Mouse (Mus musculus) MEL (cell line): ENCODE results near the gene Hist1h2bh. TPM values are rescaled to one million over a fixed set of nuclear protein-coding genes. Genes with fewer than 3 reads are reported as not detected.
"Not testable (repeated sequence)": the region's sequence is repeated elsewhere in the genome, so short reads cannot be mapped to it uniquely, and the experiment has no call there.

Experiments
- DNase-seq: peaks from one replicate; pipeline ENCODE4 v3.0.0; 2011; ENCODE audit warnings: low read depth, low spot score
- H3K27ac ChIP-seq: 2 replicates; pipeline ENCODE4 v1.5.1; 2012; ENCODE audit warnings: low read depth, mild to moderate bottlenecking, control low read depth, low read length, moderate library complexity; ENCODE audit not compliant: control insufficient read depth
- H3K27me3 ChIP-seq, 2 experiments: fragments of 150-350 bp in 1 of 2; sonication (generic) in 1 of 2; 2 replicates each; pipeline ENCODE4 v1.6.1; 2012; ENCODE audit warnings: low read length in 2 of 2, mild to moderate bottlenecking in 2 of 2, improper control_type of control experiment in 1 of 2, moderate library complexity in 1 of 2; ENCODE audit not compliant: insufficient read depth in 2 of 2, control insufficient read depth in 1 of 2
- H3K36me3 ChIP-seq, 2 experiments: 2 replicates each; pipeline ENCODE4 v1.6.1; 2012 to 2014; ENCODE audit warnings: low read length in 2 of 2, improper control_type of control experiment in 1 of 2, inconsistent platforms in 1 of 2, mild to moderate bottlenecking in 1 of 2; ENCODE audit not compliant: insufficient read depth in 2 of 2, control insufficient read depth in 1 of 2
- H3K4me1 ChIP-seq, 2 experiments: fragments of 150-350 bp in 1 of 2; sonication (generic) in 1 of 2; 2 replicates each; pipeline ENCODE4 v1.6.1; 2012; ENCODE audit warnings: low read length in 2 of 2, improper control_type of control experiment in 1 of 2, mild to moderate bottlenecking in 1 of 2; ENCODE audit not compliant: insufficient read depth in 2 of 2, control insufficient read depth in 1 of 2
- H3K4me3 ChIP-seq, 2 experiments: fragments of 150-350 bp in 1 of 2; sonication (generic) in 1 of 2; 2 replicates each; pipeline ENCODE4 v1.5.1; 2012; ENCODE audit warnings: low read depth in 2 of 2, low read length in 2 of 2, mild to moderate bottlenecking in 2 of 2, moderate library complexity in 2 of 2, control low read depth in 1 of 2, improper control_type of control experiment in 1 of 2; ENCODE audit not compliant: control insufficient read depth in 1 of 2, insufficient read depth in 1 of 2
- H3K79me2 ChIP-seq: 2 replicates; pipeline ENCODE4 v1.6.1; 2012; ENCODE audit warnings: mild to moderate bottlenecking, low read length, moderate library complexity; ENCODE audit not compliant: control insufficient read depth, poor library complexity, insufficient read depth
- H3K9ac ChIP-seq: 2 replicates; pipeline ENCODE4 v1.6.1; 2012; ENCODE audit warnings: low read depth, mild to moderate bottlenecking, control low read depth, low read length, moderate library complexity; ENCODE audit not compliant: control insufficient read depth, poor library complexity, severe bottlenecking
- H3K9me3 ChIP-seq: fragments of 150-350 bp; sonication (generic); replicated peaks from 2 replicates; pipeline ENCODE4 v1.6.1; 2012; ENCODE audit warnings: mild to moderate bottlenecking, low read length, improper control_type of control experiment, moderate library complexity; ENCODE audit not compliant: insufficient read depth
- CHD1 ChIP-seq: IDR thresholded peaks from 2 replicates; pipeline ENCODE4 v1.6.1; 2012; ENCODE audit warnings: low read depth, mild to moderate bottlenecking, inconsistent platforms, low read length, improper control_type of control experiment
- CHD2 ChIP-seq: IDR thresholded peaks from 2 replicates; pipeline ENCODE4 v1.6.1; 2011; ENCODE audit warnings: low read length, improper control_type of control experiment
- ETS1 ChIP-seq: IDR thresholded peaks from 2 replicates; pipeline ENCODE4 v1.6.1; 2012; ENCODE audit warnings: low read depth, mild to moderate bottlenecking, inconsistent platforms, low read length, improper control_type of control experiment, moderate library complexity
- GATA1 ChIP-seq: IDR thresholded peaks from 2 replicates; pipeline ENCODE4 v1.6.1; 2011; ENCODE audit warnings: low read depth, low read length, improper control_type of control experiment
- JUND ChIP-seq: IDR thresholded peaks from 2 replicates; pipeline ENCODE4 v1.6.1; 2011; ENCODE audit warnings: low read depth, mild to moderate bottlenecking, improper control_type of control experiment, low read length
- KAT2A ChIP-seq: conservative IDR thresholded peaks from 2 replicates; pipeline ENCODE4 v1.6.1; 2012; ENCODE audit warnings: low read depth, low read length, improper control_type of control experiment, inconsistent platforms
- MAX ChIP-seq: IDR thresholded peaks from 2 replicates; pipeline ENCODE4 v1.6.1; 2011; ENCODE audit warnings: low read length, improper control_type of control experiment
- POLR2A ChIP-seq, 2 experiments: IDR thresholded peaks; 2 replicates each; pipeline ENCODE4 v1.6.1; 2011 to 2012; ENCODE audit warnings: low read length in 2 of 2, mild to moderate bottlenecking in 2 of 2, control low read depth in 1 of 2, improper control_type of control experiment in 1 of 2, low read depth in 1 of 2, moderate library complexity in 1 of 2; ENCODE audit not compliant: control insufficient read depth in 1 of 2, insufficient read depth in 1 of 2, poor library complexity in 1 of 2
- POLR2AphosphoS5 ChIP-seq: IDR thresholded peaks from 2 replicates; pipeline ENCODE4 v1.6.1; 2012; ENCODE audit warnings: low read depth, borderline replicate concordance, mild to moderate bottlenecking, inconsistent platforms, low read length, moderate library complexity, mixed read lengths
- RAD21 ChIP-seq: IDR thresholded peaks from 2 replicates; pipeline ENCODE4 v1.6.1; 2011; ENCODE audit warnings: mild to moderate bottlenecking, low read depth, low read length, improper control_type of control experiment
- RCOR1 ChIP-seq: IDR thresholded peaks from 2 replicates; pipeline ENCODE4 v1.6.1; 2012; ENCODE audit warnings: low read depth, mild to moderate bottlenecking, inconsistent platforms, low read length, improper control_type of control experiment
- SIN3A ChIP-seq: IDR thresholded peaks from 2 replicates; pipeline ENCODE4 v1.6.1; 2012; ENCODE audit warnings: low read length, improper control_type of control experiment, inconsistent platforms
- SMC3 ChIP-seq: IDR thresholded peaks from 2 replicates; pipeline ENCODE4 v1.6.1; 2011; ENCODE audit warnings: low read depth, low read length, improper control_type of control experiment
- TAL1 ChIP-seq: IDR thresholded peaks from 2 replicates; pipeline ENCODE4 v1.6.1; 2012; ENCODE audit warnings: mild to moderate bottlenecking, inconsistent platforms, low read length, moderate library complexity, mixed read lengths
- TBP ChIP-seq: IDR thresholded peaks from 2 replicates; pipeline ENCODE4 v1.8.0; 2011; ENCODE audit warnings: low read depth, low read length, improper control_type of control experiment
- TCF12 ChIP-seq: IDR thresholded peaks from 2 replicates; pipeline ENCODE4 v1.6.1; 2014; ENCODE audit warnings: low read depth, mild to moderate bottlenecking, inconsistent platforms, low read length, improper control_type of control experiment, moderate library complexity
- UBTF ChIP-seq: IDR thresholded peaks from 2 replicates; pipeline ENCODE4 v1.6.1; 2012; ENCODE audit warnings: low read depth, mild to moderate bottlenecking, inconsistent platforms, low read length, improper control_type of control experiment, moderate library complexity, borderline replicate concordance; ENCODE audit not compliant: insufficient read depth
- USF1 ChIP-seq: IDR thresholded peaks from 2 replicates; pipeline ENCODE4 v1.6.1; 2014; ENCODE audit warnings: low read depth, mild to moderate bottlenecking, inconsistent platforms, low read length, improper control_type of control experiment, moderate library complexity
- ZKSCAN1 ChIP-seq: IDR thresholded peaks from 2 replicates; pipeline ENCODE4 v1.6.1; 2012; ENCODE audit warnings: low read depth, mild to moderate bottlenecking, inconsistent platforms, low read length, improper control_type of control experiment, moderate library complexity
- ZMIZ1 ChIP-seq: IDR thresholded peaks from 2 replicates; pipeline ENCODE4 v1.6.1; 2012; ENCODE audit warnings: low read depth, mild to moderate bottlenecking, inconsistent platforms, low read length, improper control_type of control experiment, moderate library complexity
- polyA plus RNA-seq, 2 experiments: library from polyadenylated mRNA; stranded (reverse) in 1 of 2; unstranded in 1 of 2; fragments of >175 nt in 1 of 2; fragments of >200 nt in 1 of 2; gene quantifications; 2 replicates each; pipeline versions ENCODE4 v1.2.1 to v1.2.4; 2012; ENCODE audit warnings: low replicate concordance in 2 of 2, low read depth in 1 of 2; ENCODE audit not compliant: insufficient read length in 2 of 2, insufficient read depth in 1 of 2, missing spikeins in 1 of 2
- total RNA-seq: library from RNA; depleted of rRNA; stranded (reverse); fragments of 300-350 nt; gene quantifications from 2 replicates; pipeline ENCODE4 v1.2.3, GENCODE M21; 2012

Hist1h2bh gene
- total and polyA plus RNA-seq, 3 experiments: 0.70 to 275 TPM; not detected in 1

GRCm38 (mm10) chr13:23572218-23573033 is 29.2 kb upstream of the Hist1h2bh start:
- TF ChIP-seq MAX: no peak
- no peak for TF ChIP-seq RCOR1
- no peak for TF ChIP-seq RAD21
- TF ChIP-seq USF1: no peak
- no peak for TF ChIP-seq JUND
- TF ChIP-seq ZKSCAN1: no peak
- TF ChIP-seq TAL1: no peak
- TF ChIP-seq KAT2A: no peak
- TF ChIP-seq CHD2: no peak
- no peak for TF ChIP-seq ZMIZ1
- no peak for TF ChIP-seq POLR2A (IDR thresholded peaks at IDR 0.05; ENCODE audit: control insufficient read depth in 1 of 2, insufficient read depth in 1 of 2, low read depth in 1 of 2, low read length in 2 of 2, poor library complexity in 1 of 2)
- TF ChIP-seq ETS1: no peak
- TF ChIP-seq CHD1: no peak
- no peak for TF ChIP-seq SIN3A
- TF ChIP-seq SMC3: no peak
- TF ChIP-seq GATA1: no peak
- no peak for TF ChIP-seq TCF12
- H3K9ac ChIP-seq: peak overlapping the region; percentile 99
- peaks cover 6% of the 10 kb centered on the region; the same call in 1 of the 2 replicates for H3K79me2 ChIP-seq
- H3K27me3 ChIP-seq: no peaks in the 10 kb centered on the region
- H3K36me3 ChIP-seq: peaks cover 0 to 24% of the 10 kb centered on the region in 2 experiments; a peak in 2 of 4 replicates
- peak; percentile 85 for DNase-seq
- H3K9me3 ChIP-seq: no peaks in the 10 kb centered on the region
- peak overlapping the region; percentile 98 for H3K27ac ChIP-seq
- peak overlapping the region in 1 of 2 experiments; percentile 4 for H3K4me3 ChIP-seq
- no peaks in the 10 kb centered on the region; a peak in 1 of 4 replicates for H3K4me1 ChIP-seq

- Histone ChIP-seq H3K36me3 (peaks cover 0 to 21% of the 10 kb centered on the region in 2 experiments; a peak in 2 of 4 replicates), H3K4me3 (peak overlapping the region; percentile 4 to 15; a peak in 3 of 4 replicates)
- not testable (repeated sequence) for H3K27me3 ChIP-seq, H3K4me1 ChIP-seq
- TF ChIP-seq POLR2AphosphoS5 (peak; percentile 93; the same call in 1 of the 2 replicates), TBP (peak; percentile 37; the same call in 1 of the 2 replicates), POLR2A (IDR thresholded peaks at IDR 0.05; ENCODE audit: control insufficient read depth in 1 of 2, insufficient read depth in 1 of 2, low read depth in 1 of 2, low read length in 2 of 2, poor library complexity in 1 of 2) (peak; percentile 91 to 95), UBTF (peak; percentile 96; the same call in 1 of the 2 replicates)
- TF ChIP-seq, all 39 proteins: peak for 4; not testable (repeated sequence) for 35
- Histone ChIP-seq H3K9ac (peak overlapping the region; percentile 99), H3K27ac (peak overlapping the region; percentile 98)
- H3K79me2 ChIP-seq, H3K9me3 ChIP-seq: not testable (repeated sequence)
- DNase-seq: peak; percentile 85
These were observed 28.5 kb upstream of the Hist1h2bh start for GRCm38 (mm10) chr13:23571504-23572217.
